Mouse (Mus musculus) right cerebral cortex, postnatal 14 days (tissue): ENCODE measurements around the gene Tpk1.
A peak's percentile ranks its signal among the peaks of the same experiment; 100 is the strongest.

Source experiments
- DNase-seq: peaks from one replicate; pipeline ENCODE4 v3.0.0; 2022

The Tpk1 gene

GRCm38 (mm10) chr6:43424978-43425377 lies 241.1 kb downstream of the Tpk1 start:
- no peak for DNase-seq

GRCm38 (mm10) chr6:43420358-43420979 lies 245.6 kb downstream of the Tpk1 start:
- DNase-seq = no peak

- DNase-seq = no peak
Observed at GRCm38 (mm10) chr6:43408949-43409348, 257.1 kb downstream of the Tpk1 start.

GRCm38 (mm10) chr6:43403076-43403475 lies 263.0 kb downstream of the Tpk1 start:
- no peak for DNase-seq

- no peak for DNase-seq
Observed at GRCm38 (mm10) chr6:43402219-43402997, 263.7 kb downstream of the Tpk1 start.

- no peak for DNase-seq
Observed at GRCm38 (mm10) chr6:43396426-43396825, 269.7 kb downstream of the Tpk1 start.

- peak; percentile 17 for DNase-seq
Observed at GRCm38 (mm10) chr6:43395538-43395937, 270.5 kb downstream of the Tpk1 start.

- no peak for DNase-seq
Observed at GRCm38 (mm10) chr6:43391358-43391757, 274.7 kb downstream of the Tpk1 start.

- DNase-seq = no peak
Observed at GRCm38 (mm10) chr6:43387273-43387672, 278.8 kb downstream of the Tpk1 start.

GRCm38 (mm10) chr6:43384841-43385240 lies 281.2 kb downstream of the Tpk1 start:
- no peak for DNase-seq

- DNase-seq = no peak
Observed at GRCm38 (mm10) chr6:43384304-43384703, 281.8 kb downstream of the Tpk1 start.

- no peak for DNase-seq
Observed at GRCm38 (mm10) chr6:43382750-43383149, 283.3 kb downstream of the Tpk1 start.

- DNase-seq = no peak
Observed at GRCm38 (mm10) chr6:43382284-43382683, 283.8 kb downstream of the Tpk1 start.

GRCm38 (mm10) chr6:43373206-43373605 lies 292.9 kb downstream of the Tpk1 start:
- no peak for DNase-seq

- no peak for DNase-seq
Observed at GRCm38 (mm10) chr6:43367434-43367945, 298.6 kb downstream of the Tpk1 start.

GRCm38 (mm10) chr6:43366952-43367351 lies 299.1 kb downstream of the Tpk1 start:
- no peak for DNase-seq

GRCm38 (mm10) chr6:43363917-43364316 lies 302.2 kb downstream of the Tpk1 start:
- no peak for DNase-seq

GRCm38 (mm10) chr6:43363291-43363820 lies 302.7 kb downstream of the Tpk1 start:
- no peak for DNase-seq

- DNase-seq = no peak
Observed at GRCm38 (mm10) chr6:43361248-43361647, 304.8 kb downstream of the Tpk1 start.

GRCm38 (mm10) chr6:43360214-43360613 lies 305.9 kb downstream of the Tpk1 start:
- no peak for DNase-seq

GRCm38 (mm10) chr6:43354562-43355241 lies 311.4 kb downstream of the Tpk1 start:
- DNase-seq = no peak

- DNase-seq = no peak
Observed at GRCm38 (mm10) chr6:43353446-43353845, 312.6 kb downstream of the Tpk1 start.

- no peak for DNase-seq
Observed at GRCm38 (mm10) chr6:43349083-43349482, 317.0 kb downstream of the Tpk1 start.
